Mouse (Mus musculus) ES-Bruce4 (cell line): ENCODE measurements at regions not wholly inside any gene's neighbourhood (a gene's known extent, or its start where the extent isn't known, plus 50 kb on each side); places are given as distances from the start of the nearest gene placed in this dataset.

Source experiments
- H3K27ac ChIP-seq: 2 replicates; pipeline ENCODE4 v1.5.1; 2012; ENCODE audit warnings: low read length, inconsistent platforms; ENCODE audit not compliant: insufficient read depth
- H3K27me3 ChIP-seq: 2 replicates; pipeline ENCODE4 v1.6.1; 2012; ENCODE audit warnings: mild to moderate bottlenecking, low read length, inconsistent platforms; ENCODE audit not compliant: control insufficient read depth, poor library complexity, insufficient read depth, severe bottlenecking
- H3K36me3 ChIP-seq: 2 replicates; pipeline ENCODE4 v1.6.1; 2012; ENCODE audit warnings: inconsistent platforms, mild to moderate bottlenecking, low read length, moderate library complexity; ENCODE audit not compliant: control insufficient read depth, poor library complexity, insufficient read depth, severe bottlenecking
- H3K4me1 ChIP-seq: one replicate; pipeline ENCODE4 v1.8.1; 2011; ENCODE audit warnings: low read length; ENCODE audit not compliant: control insufficient read depth, insufficient read depth
- H3K4me3 ChIP-seq: 2 replicates; pipeline ENCODE4 v1.5.1; 2011; ENCODE audit warnings: low read depth, mild to moderate bottlenecking, low read length
- H3K9ac ChIP-seq: 2 replicates; pipeline ENCODE4 v1.6.1; 2012; ENCODE audit warnings: low read depth, mild to moderate bottlenecking, inconsistent platforms; ENCODE audit not compliant: poor library complexity, severe bottlenecking
- H3K9me3 ChIP-seq: replicated peaks from 2 replicates; pipeline ENCODE4 v1.6.1; 2012; ENCODE audit warnings: mild to moderate bottlenecking, low read length, inconsistent platforms; ENCODE audit not compliant: control insufficient read depth, poor library complexity, insufficient read depth, severe bottlenecking
- CTCF ChIP-seq: IDR thresholded peaks from one replicate; pipeline ENCODE4 v1.8.1; 2011; ENCODE audit warnings: low read depth, low read length
- EP300 ChIP-seq: IDR thresholded peaks from 2 replicates; pipeline ENCODE4 v1.6.1; 2011; ENCODE audit warnings: low read depth, low read length; ENCODE audit not compliant: insufficient read depth
- POLR2A ChIP-seq: IDR thresholded peaks from one replicate; pipeline ENCODE4 v1.8.1; 2011; ENCODE audit warnings: low read length; ENCODE audit not compliant: insufficient read depth

- no peak for TF ChIP-seq POLR2A
- TF ChIP-seq CTCF, result no peak
- TF ChIP-seq EP300, result no peak
- Histone ChIP-seq H3K9me3 (no peaks in the 10 kb centered on the region), H3K27me3 (no peaks in the 10 kb centered on the region), H3K4me1 (no peaks in the 10 kb centered on the region), H3K9ac (no peak overlapping the region), H3K27ac (no peak overlapping the region), H3K36me3 (no peaks in the 10 kb centered on the region), H3K4me3 (no peak overlapping the region)
Measured at GRCm38 (mm10) chr3:52717324-52717723, 299.7 kb downstream of the Cog6 start.

- H3K4me3 ChIP-seq, result no peak overlapping the region
- no peaks in the 10 kb centered on the region for H3K9me3 ChIP-seq
- H3K9ac ChIP-seq, result no peak overlapping the region
- no peak overlapping the region for H3K27ac ChIP-seq
- no peaks in the 10 kb centered on the region for H3K36me3 ChIP-seq
- H3K27me3 ChIP-seq, result no peaks in the 10 kb centered on the region
- no peaks in the 10 kb centered on the region for H3K4me1 ChIP-seq
- TF ChIP-seq EP300, result no peak
- no peak for TF ChIP-seq CTCF
- TF ChIP-seq POLR2A, result no peak
Measured at GRCm38 (mm10) chr3:52712151-52712550, 304.9 kb downstream of the Cog6 start.

- no peaks in the 10 kb centered on the region for H3K4me1 ChIP-seq
- H3K36me3 ChIP-seq, result no peaks in the 10 kb centered on the region
- H3K9ac ChIP-seq, result no peak overlapping the region
- no peak overlapping the region for H3K4me3 ChIP-seq
- no peaks in the 10 kb centered on the region for H3K9me3 ChIP-seq
- H3K27me3 ChIP-seq, result no peaks in the 10 kb centered on the region
- TF ChIP-seq POLR2A (no peak), CTCF (no peak), EP300 (no peak)
- H3K27ac ChIP-seq, result no peak overlapping the region
Measured at GRCm38 (mm10) chr3:52711133-52711532, 305.9 kb downstream of the Cog6 start.

GRCm38 (mm10) chr3:52708746-52709145 lies 308.3 kb downstream of the Cog6 start:
- no peaks in the 10 kb centered on the region for H3K36me3 ChIP-seq
- no peaks in the 10 kb centered on the region for H3K27me3 ChIP-seq
- H3K9ac ChIP-seq, result no peak overlapping the region
- H3K9me3 ChIP-seq, result no peaks in the 10 kb centered on the region
- H3K4me3 ChIP-seq, result no peak overlapping the region
- no peak overlapping the region for H3K27ac ChIP-seq
- H3K4me1 ChIP-seq, result no peaks in the 10 kb centered on the region
- TF ChIP-seq CTCF (no peak), POLR2A (no peak), EP300 (no peak)

- Histone ChIP-seq H3K27me3 (no peaks in the 10 kb centered on the region), H3K4me3 (no peak overlapping the region), H3K9me3 (no peaks in the 10 kb centered on the region), H3K27ac (no peak overlapping the region), H3K9ac (no peak overlapping the region), H3K36me3 (no peaks in the 10 kb centered on the region), H3K4me1 (no peaks in the 10 kb centered on the region)
- no peak for TF ChIP-seq EP300
- no peak for TF ChIP-seq POLR2A
- no peak for TF ChIP-seq CTCF
Measured at GRCm38 (mm10) chr3:52708301-52708700, 308.7 kb downstream of the Cog6 start.

GRCm38 (mm10) chr3:52706626-52707025 lies 310.4 kb downstream of the Cog6 start:
- TF ChIP-seq CTCF (no peak), POLR2A (no peak), EP300 (no peak)
- H3K9ac ChIP-seq, result no peak overlapping the region
- H3K4me1 ChIP-seq, result no peaks in the 10 kb centered on the region
- H3K27me3 ChIP-seq, result no peaks in the 10 kb centered on the region
- H3K9me3 ChIP-seq, result no peaks in the 10 kb centered on the region
- no peaks in the 10 kb centered on the region for H3K36me3 ChIP-seq
- no peak overlapping the region for H3K4me3 ChIP-seq
- no peak overlapping the region for H3K27ac ChIP-seq
